Mouse (Mus musculus): ENCODE data around the gene Smcp. TPM values are rescaled to one million over a fixed set of nuclear protein-coding genes. Genes with fewer than 3 reads are reported as not detected.

The Smcp gene
- total and polyA plus RNA-seq, 3 experiments, result 0.86 TPM; not detected in 2

DNA sequence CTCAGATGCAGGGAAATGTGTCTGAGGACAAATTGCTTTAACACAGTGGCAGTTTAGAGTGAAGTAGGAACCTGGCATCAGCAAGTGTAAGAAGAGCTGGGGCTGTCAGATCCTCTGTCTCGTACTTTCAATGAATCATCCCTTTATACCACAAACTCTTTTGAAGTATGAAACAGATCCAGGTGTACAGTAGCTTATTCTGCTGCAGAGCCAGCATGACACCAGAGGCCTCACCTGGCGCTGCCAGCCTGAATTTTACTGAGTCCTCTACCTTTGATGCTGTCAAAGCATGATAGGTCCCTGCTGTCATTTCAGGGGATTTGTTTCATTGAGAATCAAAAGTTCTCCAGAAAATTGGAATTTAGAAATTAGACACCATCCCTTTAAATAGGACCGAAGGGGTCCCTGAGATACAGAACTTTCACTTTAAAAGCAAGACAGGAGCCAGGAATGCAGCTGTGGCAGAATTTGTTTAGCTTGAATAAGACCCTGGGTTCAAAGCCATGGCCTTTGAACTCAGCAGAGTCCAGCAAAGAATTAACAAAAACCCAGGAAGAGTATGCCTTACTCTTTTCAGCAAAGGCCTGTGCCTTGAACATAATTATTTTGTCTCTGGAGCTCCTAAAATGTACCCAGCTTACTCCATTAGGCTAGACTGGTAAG is 5.5 kb downstream of the Smcp start:
- no peak overlapping the region for H3K9ac ChIP-seq (ENCODE audit: low read depth, low read length)
- no peaks in the 10 kb centered on the region for H3K4me1 ChIP-seq (ENCODE audit: control insufficient read depth, insufficient read depth, low read length)
- no peak for DNase-seq
- TF ChIP-seq EP300 (IDR thresholded peaks at IDR 0.05; ENCODE audit: insufficient read depth, low read depth, low read length) (no peak), CTCF (IDR thresholded peaks at IDR 0.05) (no peak), POLR2A (IDR thresholded peaks at IDR 0.05; ENCODE audit: insufficient read depth, low read depth, low read length) (no peak)
- no peak overlapping the region for H3K4me3 ChIP-seq
- H3K36me3 ChIP-seq (ENCODE audit: control insufficient read depth, insufficient read depth, low read length), result no peaks in the 10 kb centered on the region
- WGBS, result 74% methylated on average over 3 of the region's 3 CpGs
- no peaks in the 10 kb centered on the region for H3K79me2 ChIP-seq (replicated peaks; ENCODE audit: control insufficient read depth, insufficient read depth, low read length)
- intact Hi-C loops (cut with DNase I), result no loop called here
- no peaks in the 10 kb centered on the region for H3K27me3 ChIP-seq (ENCODE audit: control insufficient read depth, insufficient read depth, low read length)
- no peak overlapping the region for H3K27ac ChIP-seq

DNA sequence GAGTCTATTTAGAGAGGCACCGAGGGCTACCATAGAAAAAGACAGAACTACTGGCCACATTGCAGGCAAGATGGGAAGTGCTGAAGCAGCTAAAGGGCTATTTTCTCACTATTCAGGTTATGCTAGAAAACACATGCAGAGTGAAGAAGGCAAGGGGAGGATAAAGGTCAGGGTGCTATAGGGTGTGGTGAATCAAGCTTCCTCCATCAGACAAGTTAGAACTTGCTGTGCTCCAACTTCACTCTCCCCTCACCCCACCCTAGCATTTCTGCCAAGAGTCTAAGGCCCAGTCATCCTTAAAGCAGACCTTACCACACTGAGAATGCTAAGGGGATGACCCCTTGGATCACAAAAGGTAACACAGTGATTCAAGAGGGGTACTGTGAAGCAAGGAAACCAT is 9.3 kb downstream of the Smcp start:
- TF ChIP-seq POLR2A (IDR thresholded peaks at IDR 0.05; ENCODE audit: insufficient read depth, low read depth, low read length) (no peak), CTCF (IDR thresholded peaks at IDR 0.05) (no peak), EP300 (IDR thresholded peaks at IDR 0.05; ENCODE audit: insufficient read depth, low read depth, low read length) (no peak)
- Histone ChIP-seq H3K79me2 (replicated peaks; ENCODE audit: control insufficient read depth, insufficient read depth, low read length) (no peaks in the 10 kb centered on the region), H3K4me1 (ENCODE audit: control insufficient read depth, insufficient read depth, low read length) (no peaks in the 10 kb centered on the region), H3K36me3 (ENCODE audit: control insufficient read depth, insufficient read depth, low read length) (no peaks in the 10 kb centered on the region), H3K27ac (no peak overlapping the region), H3K27me3 (ENCODE audit: control insufficient read depth, insufficient read depth, low read length) (no peaks in the 10 kb centered on the region), H3K9ac (ENCODE audit: low read depth, low read length) (no peak overlapping the region), H3K4me3 (no peak overlapping the region)
- intact Hi-C loops (cut with DNase I), result no loop called here
- DNase-seq, result no peak
- WGBS, result 76% methylated on average over 1 of the region's 1 CpGs

DNA sequence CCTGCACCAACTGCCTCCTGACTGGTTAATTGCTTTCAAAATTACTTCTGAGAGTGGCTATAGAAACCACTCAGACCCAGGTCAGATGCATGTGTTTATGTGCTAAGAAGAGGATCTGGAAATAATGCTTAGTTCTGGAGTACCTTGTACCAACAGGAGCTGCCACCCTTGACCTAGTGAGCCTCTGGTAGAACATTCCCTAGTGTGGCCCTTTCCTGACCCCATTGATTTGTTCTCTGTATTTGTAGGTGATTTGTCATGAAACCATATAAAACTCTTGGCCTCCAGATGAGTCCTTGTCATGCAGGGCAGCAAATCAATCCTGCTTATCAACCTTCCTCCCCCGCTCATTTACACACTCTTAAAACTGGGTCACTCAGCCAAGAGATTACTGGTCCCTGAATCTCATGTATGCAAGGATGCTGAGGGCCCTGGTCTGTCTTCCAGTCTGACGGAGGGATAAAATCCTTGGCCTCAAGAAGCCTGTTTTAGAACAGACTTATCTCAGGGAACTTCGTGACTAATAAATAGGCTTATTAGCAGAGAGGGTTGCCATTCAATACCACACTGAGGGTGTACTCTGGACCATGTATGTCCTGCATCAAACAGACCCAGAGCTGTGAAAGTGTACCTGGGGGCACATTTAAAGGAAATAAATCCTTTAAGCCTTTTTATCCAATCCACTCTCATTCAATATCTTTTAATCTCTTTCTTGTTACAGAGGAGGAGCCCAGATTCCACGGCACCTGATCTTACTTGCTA is 10.0 kb downstream of the Smcp start:
- Histone ChIP-seq H3K79me2 (replicated peaks; ENCODE audit: control insufficient read depth, insufficient read depth, low read length) (no peaks in the 10 kb centered on the region), H3K4me1 (ENCODE audit: control insufficient read depth, insufficient read depth, low read length) (no peaks in the 10 kb centered on the region), H3K4me3 (no peak overlapping the region), H3K36me3 (ENCODE audit: control insufficient read depth, insufficient read depth, low read length) (no peaks in the 10 kb centered on the region), H3K9ac (ENCODE audit: low read depth, low read length) (no peak overlapping the region), H3K27me3 (ENCODE audit: control insufficient read depth, insufficient read depth, low read length) (no peaks in the 10 kb centered on the region), H3K27ac (no peak overlapping the region)
- intact Hi-C loops (cut with DNase I), result no loop called here
- WGBS, result 61% methylated on average over 4 of the region's 4 CpGs
- no peak for TF ChIP-seq EP300 (IDR thresholded peaks at IDR 0.05; ENCODE audit: insufficient read depth, low read depth, low read length)
- TF ChIP-seq CTCF (IDR thresholded peaks at IDR 0.05), result no peak
- TF ChIP-seq POLR2A (IDR thresholded peaks at IDR 0.05; ENCODE audit: insufficient read depth, low read depth, low read length), result no peak
- no peak for DNase-seq

DNA sequence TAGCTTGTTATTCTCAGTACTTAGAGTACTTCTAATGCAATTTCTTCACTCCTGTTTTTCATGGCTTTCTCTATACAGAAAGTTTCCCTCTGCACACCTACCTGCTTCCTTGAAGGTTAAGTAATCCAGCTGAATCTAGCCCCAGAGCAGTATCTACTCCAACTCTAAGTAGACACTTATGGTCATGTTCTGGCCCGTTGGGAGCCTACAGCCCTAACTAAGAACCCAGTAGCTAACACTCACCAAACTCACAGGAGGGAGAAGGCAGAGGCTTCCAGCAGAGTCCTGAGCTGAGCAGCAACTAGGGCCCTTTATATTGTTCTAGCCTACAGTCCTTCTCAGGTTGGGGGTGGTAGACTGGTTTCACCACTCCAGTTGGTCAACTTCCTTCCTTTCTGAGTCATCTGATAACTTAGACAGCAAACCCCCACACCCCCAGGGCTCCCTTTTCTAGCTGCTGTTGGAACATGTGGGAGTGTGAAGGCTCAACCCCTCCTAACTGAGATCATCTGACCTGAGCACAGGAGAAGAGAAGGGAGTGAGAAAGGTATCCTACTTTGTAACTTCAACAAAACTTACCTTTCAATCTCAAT is 15.3 kb downstream of the Smcp start, which contains the start of gene Ivl:
Gene Ivl, minus strand, starts transcription at position 287 of the 593 bp plus-strand sequence.
- no peak within 1 kb of the TSS for H3K9ac ChIP-seq (ENCODE audit: low read depth, low read length)
- no peak within 1 kb of the TSS for H3K27ac ChIP-seq
- intact Hi-C loops (cut with DNase I), result no loop called here
- no peak for DNase-seq
- no peak for TF ChIP-seq EP300 (IDR thresholded peaks at IDR 0.05; ENCODE audit: insufficient read depth, low read depth, low read length)
- TF ChIP-seq POLR2A (IDR thresholded peaks at IDR 0.05; ENCODE audit: insufficient read depth, low read depth, low read length), result no peak
- no peak for TF ChIP-seq CTCF (IDR thresholded peaks at IDR 0.05)
- WGBS, result 63% methylated on average over 1 of the region's 1 CpGs
- H3K4me1 ChIP-seq (ENCODE audit: control insufficient read depth, insufficient read depth, low read length), result no peaks in the 10 kb centered on the region
- no peak within 1 kb of the TSS for H3K4me3 ChIP-seq
- H3K79me2 ChIP-seq (replicated peaks; ENCODE audit: control insufficient read depth, insufficient read depth, low read length), result no peaks in the 10 kb centered on the region
- no peaks in the 10 kb centered on the region for H3K36me3 ChIP-seq (ENCODE audit: control insufficient read depth, insufficient read depth, low read length)
- no peaks in the 10 kb centered on the region for H3K27me3 ChIP-seq (ENCODE audit: control insufficient read depth, insufficient read depth, low read length)

DNA sequence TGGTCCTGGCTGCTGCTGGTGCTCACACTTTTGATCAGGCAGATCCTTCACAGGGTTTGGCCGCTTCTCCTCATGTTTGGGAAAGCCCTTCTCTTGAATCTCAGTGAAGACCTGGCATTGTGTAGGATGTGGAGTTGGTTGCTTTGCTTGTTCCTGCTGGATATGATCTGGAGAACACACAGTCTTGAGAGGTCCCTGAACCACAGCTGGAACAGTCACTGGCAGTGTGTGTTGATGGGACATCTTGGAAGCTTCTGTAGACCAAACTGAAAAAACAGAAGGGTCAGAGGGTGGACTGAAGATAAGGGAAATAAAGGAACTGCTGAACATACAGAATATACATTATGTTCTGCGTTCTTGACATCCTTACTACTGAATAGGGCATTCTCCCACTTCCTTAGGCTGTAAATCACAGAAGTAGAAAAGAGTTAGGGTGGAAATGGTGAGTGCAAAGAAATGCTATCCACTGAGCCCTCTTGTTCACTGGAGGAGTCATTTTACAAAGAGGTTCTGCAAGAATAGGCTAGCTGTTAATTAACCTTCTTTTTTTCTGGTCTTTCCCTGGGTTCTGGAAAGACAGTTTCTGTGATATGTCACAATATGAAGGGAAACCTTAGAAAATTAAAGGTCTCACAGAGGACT is 16.2 kb downstream of the Smcp start:
- Histone ChIP-seq H3K36me3 (ENCODE audit: control insufficient read depth, insufficient read depth, low read length) (no peaks in the 10 kb centered on the region), H3K27ac (no peak overlapping the region), H3K79me2 (replicated peaks; ENCODE audit: control insufficient read depth, insufficient read depth, low read length) (no peaks in the 10 kb centered on the region), H3K27me3 (ENCODE audit: control insufficient read depth, insufficient read depth, low read length) (no peaks in the 10 kb centered on the region), H3K4me3 (no peak overlapping the region), H3K4me1 (ENCODE audit: control insufficient read depth, insufficient read depth, low read length) (no peaks in the 10 kb centered on the region), H3K9ac (ENCODE audit: low read depth, low read length) (no peak overlapping the region)
- intact Hi-C loops (cut with DNase I), result no loop called here
- no peak for TF ChIP-seq EP300 (IDR thresholded peaks at IDR 0.05; ENCODE audit: insufficient read depth, low read depth, low read length)
- TF ChIP-seq CTCF (IDR thresholded peaks at IDR 0.05), result no peak
- no peak for TF ChIP-seq POLR2A (IDR thresholded peaks at IDR 0.05; ENCODE audit: insufficient read depth, low read depth, low read length)
- 31% methylated on average over 2 of the region's 2 CpGs for WGBS
- no peak for DNase-seq
